Mouse (Mus musculus) kidney, embryonic 14.5 days (tissue): ENCODE measurements at regions not wholly inside any gene's neighbourhood (a gene's known extent, or its start where the extent isn't known, plus 50 kb on each side); places are given as distances from the start of the nearest gene placed in this dataset.

Experiments
- ATAC-seq: fragments of 200-750 bp; cut with Nextera tagmentation; 2 replicates; pipeline ENCODE4 v1.8.0; 2017; ENCODE audit warnings: moderate number of reproducible peaks, mild to moderate bottlenecking, moderate TSS enrichment, moderate library complexity; ENCODE audit not compliant: low FRiP score, low TSS enrichment
- H3K27ac ChIP-seq: fragments of 300-500 bp; sonication (generic); 2 replicates; pipeline ENCODE4 v1.5.1; 2014; ENCODE audit warnings: low read depth, mild to moderate bottlenecking, low read length, moderate library complexity, mixed read lengths
- H3K27me3 ChIP-seq: fragments of 300-500 bp; sonication (generic); 2 replicates; pipeline ENCODE4 v1.6.1; 2014; ENCODE audit warnings: mild to moderate bottlenecking, low read length; ENCODE audit not compliant: control insufficient read depth, insufficient read depth
- H3K36me3 ChIP-seq: fragments of 300-500 bp; sonication (generic); 2 replicates; pipeline ENCODE4 v1.6.1; 2014; ENCODE audit warnings: low read length, mixed read lengths; ENCODE audit not compliant: control insufficient read depth, insufficient read depth
- H3K4me1 ChIP-seq: fragments of 300-500 bp; sonication (generic); 2 replicates; pipeline ENCODE4 v1.6.1; 2014; ENCODE audit warnings: low read length, mixed read lengths; ENCODE audit not compliant: control insufficient read depth, insufficient read depth
- H3K4me2 ChIP-seq: fragments of 300-500 bp; sonication (generic); replicated peaks from 2 replicates; pipeline ENCODE4 v1.6.1; 2014; ENCODE audit warnings: low read depth, mild to moderate bottlenecking, low read length
- H3K4me3 ChIP-seq: fragments of 300-500 bp; sonication (generic); 2 replicates; pipeline ENCODE4 v1.5.1; 2014; ENCODE audit warnings: mild to moderate bottlenecking, low read length
- H3K9ac ChIP-seq: fragments of 300-500 bp; sonication (generic); 2 replicates; pipeline ENCODE4 v1.6.1; 2014; ENCODE audit warnings: low read depth, mild to moderate bottlenecking, low read length, moderate library complexity
- H3K9me3 ChIP-seq: fragments of 300-500 bp; sonication (generic); 2 replicates; pipeline ENCODE4 v1.6.1; 2016; ENCODE audit warnings: low read length; ENCODE audit not compliant: control insufficient read depth
- WGBS: fragments of 180-500 bp; shearing (Covaris S2); extraction: QIAGEN DNeasy Blood & Tissue Kit; methylation state at CpG from one replicate; pipeline ENCODE4 v1.1.7; 2014; 5-methylcytosine and 5-hydroxymethylcytosine counted together

- WGBS = 52% methylated on average over 1 of the region's 1 CpGs
- peaks cover 2% of the 10 kb centered on the region; the same call in 1 of the 2 replicates for H3K4me1 ChIP-seq
- H3K36me3 ChIP-seq = no peaks in the 10 kb centered on the region
- no peak overlapping the region for H3K4me2 ChIP-seq
- no peak overlapping the region for H3K27ac ChIP-seq
- no peaks in the 10 kb centered on the region for H3K27me3 ChIP-seq
- no peaks in the 10 kb centered on the region for H3K9me3 ChIP-seq
- no peak for ATAC-seq
- H3K9ac ChIP-seq = no peak overlapping the region
- no peak overlapping the region for H3K4me3 ChIP-seq
Observed at GRCm38 (mm10) chr11:31732958-31733357, 61.3 kb upstream of the Bod1 start.

- Histone ChIP-seq H3K9me3 (no peaks in the 10 kb centered on the region), H3K27ac (no peak overlapping the region), H3K4me2 (no peak overlapping the region), H3K4me3 (no peak overlapping the region), H3K9ac (no peak overlapping the region), H3K36me3 (no peaks in the 10 kb centered on the region), H3K27me3 (no peaks in the 10 kb centered on the region), H3K4me1 (peaks cover 2% of the 10 kb centered on the region; the same call in 1 of the 2 replicates)
- WGBS = 42% methylated on average over 4 of the region's 4 CpGs
- ATAC-seq = peak; percentile 66; the same call in 1 of the 2 replicates
Observed at GRCm38 (mm10) chr11:31734091-31734490, 62.4 kb upstream of the Bod1 start.

DNA sequence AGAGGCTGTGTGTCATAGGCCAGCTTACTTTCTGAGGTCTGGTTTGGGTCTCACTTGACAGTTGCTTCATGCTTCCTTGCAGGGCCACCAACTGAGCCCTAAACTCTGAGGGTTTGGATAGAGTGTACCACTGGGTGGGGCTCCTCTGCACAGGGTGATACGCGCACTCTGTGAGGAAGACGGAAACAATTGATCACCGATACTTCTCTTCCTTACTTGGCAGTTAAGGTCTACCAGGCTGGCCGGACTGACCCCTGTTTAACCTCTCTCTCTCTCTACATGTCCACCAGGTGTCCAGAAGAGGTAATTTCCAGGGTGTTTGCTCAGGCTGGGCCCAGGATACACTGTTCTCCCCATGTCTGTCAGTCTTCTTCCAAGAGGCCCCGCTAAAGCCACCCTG lies 63.6 kb upstream of the Bod1 start:
- H3K4me1 ChIP-seq = peaks cover 2% of the 10 kb centered on the region; the same call in 1 of the 2 replicates
- no peaks in the 10 kb centered on the region for H3K27me3 ChIP-seq
- no peak for ATAC-seq
- H3K27ac ChIP-seq = no peak overlapping the region
- H3K9ac ChIP-seq = no peak overlapping the region
- no peaks in the 10 kb centered on the region for H3K36me3 ChIP-seq
- WGBS = 93% methylated on average over 6 of the region's 6 CpGs
- no peak overlapping the region for H3K4me2 ChIP-seq
- no peak overlapping the region for H3K4me3 ChIP-seq
- H3K9me3 ChIP-seq = no peaks in the 10 kb centered on the region

DNA sequence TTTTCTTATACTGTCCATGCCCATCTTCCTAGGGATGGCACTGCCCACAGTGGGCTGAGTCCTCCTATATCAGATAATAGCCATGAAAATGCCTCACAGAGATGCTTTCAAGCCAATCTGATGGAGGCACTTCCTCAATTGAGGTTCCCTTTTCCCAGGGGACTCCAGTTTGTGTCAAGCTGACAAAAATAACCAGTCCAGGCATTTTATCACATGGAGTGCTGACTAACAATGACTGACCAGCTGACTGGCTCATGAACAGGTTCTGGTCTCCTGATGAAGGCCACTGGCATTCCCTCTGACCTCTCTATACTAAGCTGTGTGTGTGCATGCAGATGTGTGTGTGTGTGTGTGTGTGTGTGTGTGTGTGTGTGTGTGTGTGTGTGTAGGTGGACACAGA lies 64.4 kb upstream of the Bod1 start:
- Histone ChIP-seq H3K4me2 (no peak overlapping the region), H3K9ac (no peak overlapping the region), H3K4me1 (peaks cover 2% of the 10 kb centered on the region; the same call in 1 of the 2 replicates), H3K27ac (no peak overlapping the region), H3K27me3 (no peaks in the 10 kb centered on the region), H3K4me3 (no peak overlapping the region), H3K36me3 (no peaks in the 10 kb centered on the region), H3K9me3 (no peaks in the 10 kb centered on the region)
- ATAC-seq = no peak

DNA sequence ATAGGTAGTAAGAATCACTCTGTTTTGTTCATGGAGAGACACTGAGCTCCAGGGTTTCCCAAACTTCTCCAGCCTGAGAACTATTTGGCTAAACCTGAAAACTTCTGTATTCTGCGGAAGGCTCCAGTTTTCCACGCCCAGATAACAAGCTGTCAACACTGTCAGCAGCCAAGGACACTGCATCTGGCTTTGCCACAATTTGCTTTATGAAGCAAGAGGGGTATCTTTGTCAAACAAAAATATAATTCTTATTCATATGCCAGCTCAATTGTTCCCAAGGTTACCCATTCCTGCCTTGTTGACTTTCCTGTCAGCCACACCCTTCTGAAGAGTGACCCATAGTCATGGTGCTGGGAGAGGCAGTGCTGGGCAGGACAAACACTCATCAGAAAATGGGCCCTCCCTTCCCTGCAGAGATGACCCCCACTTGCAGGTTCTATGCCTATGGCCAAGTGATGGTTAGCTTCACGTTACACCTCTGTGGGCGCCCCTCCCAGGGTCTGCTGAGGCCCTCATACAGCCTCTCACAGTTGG lies 64.9 kb upstream of the Bod1 start:
- Histone ChIP-seq H3K9ac (no peak overlapping the region), H3K4me2 (no peak overlapping the region), H3K36me3 (no peaks in the 10 kb centered on the region), H3K27me3 (no peaks in the 10 kb centered on the region), H3K4me3 (no peak overlapping the region), H3K27ac (no peak overlapping the region), H3K9me3 (no peaks in the 10 kb centered on the region), H3K4me1 (peaks cover 2% of the 10 kb centered on the region; the same call in 1 of the 2 replicates)
- ATAC-seq = no peak
- 80% methylated on average over 4 of the region's 4 CpGs for WGBS

- H3K9ac ChIP-seq = no peak overlapping the region
- no peak for ATAC-seq
- H3K4me3 ChIP-seq = no peak overlapping the region
- no peak overlapping the region for H3K4me2 ChIP-seq
- no peaks in the 10 kb centered on the region for H3K36me3 ChIP-seq
- 90% methylated on average over 5 of the region's 5 CpGs for WGBS
- H3K9me3 ChIP-seq = no peaks in the 10 kb centered on the region
- H3K4me1 ChIP-seq = peaks cover 1% of the 10 kb centered on the region; the same call in 1 of the 2 replicates
- no peaks in the 10 kb centered on the region for H3K27me3 ChIP-seq
- H3K27ac ChIP-seq = no peak overlapping the region
Observed at GRCm38 (mm10) chr11:31738148-31739021, 66.7 kb upstream of the Bod1 start.

- H3K4me2 ChIP-seq = no peak overlapping the region
Observed at GRCm38 (mm10) chr11:31740409-31740808, 68.7 kb upstream of the Bod1 start.

GRCm38 (mm10) chr11:31742160-31742559 lies 70.5 kb upstream of the Bod1 start:
- no peaks in the 10 kb centered on the region for H3K27me3 ChIP-seq
- WGBS = 11% methylated on average over 1 of the region's 1 CpGs
- ATAC-seq = no peak
- no peaks in the 10 kb centered on the region for H3K4me1 ChIP-seq
- no peak overlapping the region for H3K9ac ChIP-seq
- no peak overlapping the region for H3K4me2 ChIP-seq
- H3K27ac ChIP-seq = no peak overlapping the region
- H3K36me3 ChIP-seq = no peaks in the 10 kb centered on the region
- no peaks in the 10 kb centered on the region for H3K9me3 ChIP-seq
- no peak overlapping the region for H3K4me3 ChIP-seq

More at GRCm38 (mm10) chr11:31740409-31740808, 68.7 kb upstream of the Bod1 start:
- H3K27me3 ChIP-seq = no peaks in the 10 kb centered on the region
- H3K27ac ChIP-seq = no peak overlapping the region
- H3K36me3 ChIP-seq = no peaks in the 10 kb centered on the region
- ATAC-seq = no peak
- H3K4me1 ChIP-seq = no peaks in the 10 kb centered on the region
- no peak overlapping the region for H3K9ac ChIP-seq
- H3K9me3 ChIP-seq = no peaks in the 10 kb centered on the region
- WGBS = 73% methylated on average over 5 of the region's 5 CpGs
- H3K4me3 ChIP-seq = no peak overlapping the region

- Histone ChIP-seq H3K4me3 (no peak overlapping the region), H3K27ac (no peak overlapping the region), H3K36me3 (no peaks in the 10 kb centered on the region), H3K4me1 (0 out of 2 replicates have a peak, but pooled peaks cover 6% of the 10 kb centered on the region), H3K9me3 (no peaks in the 10 kb centered on the region), H3K9ac (no peak overlapping the region), H3K4me2 (no peak overlapping the region), H3K27me3 (no peaks in the 10 kb centered on the region)
- 82% methylated on average over 12 of the region's 12 CpGs for WGBS
- no peak for ATAC-seq
Observed at GRCm38 (mm10) chr11:31744076-31744785, 72.5 kb upstream of the Bod1 start.
